Mouse (Mus musculus) forebrain, embryonic 13.5 days (tissue): Measurements from ENCODE around the gene Slc4a4. TPM values are rescaled to one million over a fixed set of nuclear protein-coding genes. Genes with fewer than 3 reads are reported as not detected.

Experiments
- ATAC-seq: fragments of 200-750 bp; cut with Nextera tagmentation; 2 replicates; pipeline ENCODE4 v1.8.0; 2017
- H3K27ac ChIP-seq: fragments of 300-500 bp; sonication (generic); 2 replicates; pipeline ENCODE4 v1.5.1; 2015; ENCODE audit warnings: inconsistent platforms, mild to moderate bottlenecking, moderate library complexity
- H3K27me3 ChIP-seq: fragments of 300-500 bp; sonication (generic); 2 replicates; pipeline ENCODE4 v1.6.1; 2015; ENCODE audit warnings: mild to moderate bottlenecking, inconsistent platforms
- H3K36me3 ChIP-seq: fragments of 300-500 bp; sonication (generic); 2 replicates; pipeline ENCODE4 v1.6.1; 2015; ENCODE audit warnings: mild to moderate bottlenecking, inconsistent platforms; ENCODE audit not compliant: poor library complexity, severe bottlenecking
- H3K4me1 ChIP-seq: fragments of 300-500 bp; sonication (generic); 2 replicates; pipeline ENCODE4 v1.6.1; 2015; ENCODE audit warnings: inconsistent platforms
- H3K4me2 ChIP-seq: fragments of 300-500 bp; sonication (generic); 2 replicates; pipeline ENCODE4 v1.6.1; 2015; ENCODE audit warnings: inconsistent platforms, mild to moderate bottlenecking, moderate library complexity
- H3K4me3 ChIP-seq: fragments of 300-500 bp; sonication (generic); 2 replicates; pipeline ENCODE4 v1.5.1; 2015; ENCODE audit warnings: mild to moderate bottlenecking, inconsistent platforms
- H3K9ac ChIP-seq: fragments of 300-500 bp; sonication (generic); 2 replicates; pipeline ENCODE4 v1.6.1; 2015; ENCODE audit warnings: mild to moderate bottlenecking, inconsistent platforms
- H3K9me3 ChIP-seq: fragments of 300-500 bp; sonication (generic); replicated peaks from 2 replicates; pipeline ENCODE4 v1.6.1; 2016; ENCODE audit warnings: inconsistent platforms
- WGBS: fragments of 180-500 bp; shearing (Covaris S2); methylation state at CpG from one replicate; pipeline ENCODE4 v1.1.7; 2015; 5-methylcytosine and 5-hydroxymethylcytosine counted together
- polyA plus RNA-seq: library from polyadenylated mRNA; unstranded; fragments of >200 nt; fragmentation: Nextera tagmentation; extraction: Ambion mirVana; gene quantifications from 2 replicates; pipeline ENCODE4 v1.2.1, GENCODE M21; 2015

Gene Slc4a4
- polyA plus RNA-seq, 1 experiment from 2014 or later: 1.1 TPM

DNA sequence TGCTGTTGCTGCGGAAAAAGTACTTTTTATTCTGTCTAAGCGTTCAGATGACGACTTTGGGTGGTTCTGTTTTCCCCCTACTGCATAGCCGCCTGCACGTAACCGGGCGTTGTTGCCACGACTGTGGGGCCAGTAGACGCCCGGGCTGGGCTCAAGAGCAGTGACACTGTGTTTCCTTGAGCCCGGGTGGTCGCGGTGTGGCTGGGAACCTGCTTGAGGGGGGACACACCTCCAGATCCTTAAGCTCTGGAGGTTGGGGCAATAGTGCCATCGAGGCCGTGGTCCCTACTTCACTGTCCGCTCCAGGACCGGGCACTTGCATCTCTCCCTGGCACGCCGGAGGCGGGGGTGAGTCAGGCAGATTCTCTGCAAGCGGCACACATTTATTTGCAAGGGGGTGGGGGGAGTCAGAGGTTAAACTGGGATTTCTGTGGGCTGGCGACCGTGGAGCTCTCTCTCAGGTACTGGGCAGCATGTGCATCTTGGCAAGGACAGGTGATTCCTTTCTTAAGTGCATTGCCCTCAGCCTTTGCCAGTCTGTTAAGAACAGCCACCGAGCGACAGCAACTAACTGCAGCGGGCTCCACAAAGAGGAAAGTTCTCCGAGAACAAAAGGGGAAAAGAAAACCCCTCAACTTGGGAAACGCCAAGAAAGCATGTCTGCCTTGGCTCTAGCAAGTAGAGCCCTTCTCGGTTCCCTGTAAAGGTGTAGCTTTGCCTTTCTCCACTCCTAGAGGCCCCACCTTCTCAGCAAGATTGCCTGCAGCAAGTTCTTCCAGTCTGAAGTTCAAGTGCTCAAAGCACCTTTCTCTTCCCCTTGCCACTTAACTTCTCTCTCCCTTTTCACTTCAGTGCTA lies 1.2 kb downstream of the Slc4a4 start:
- Histone ChIP-seq H3K27me3 (peaks cover 18% of the 10 kb centered on the region), H3K4me1 (peaks cover 13% of the 10 kb centered on the region), H3K4me3 (peak overlapping the region; percentile 72), H3K9me3 (no peaks in the 10 kb centered on the region), H3K4me2 (peak overlapping the region; percentile 97), H3K27ac (no peak overlapping the region), H3K9ac (peak overlapping the region; percentile 74), H3K36me3 (no peaks in the 10 kb centered on the region)
- under 1% methylated on average over 29 of the region's 29 CpGs for WGBS
- ATAC-seq: peak; percentile 34

DNA sequence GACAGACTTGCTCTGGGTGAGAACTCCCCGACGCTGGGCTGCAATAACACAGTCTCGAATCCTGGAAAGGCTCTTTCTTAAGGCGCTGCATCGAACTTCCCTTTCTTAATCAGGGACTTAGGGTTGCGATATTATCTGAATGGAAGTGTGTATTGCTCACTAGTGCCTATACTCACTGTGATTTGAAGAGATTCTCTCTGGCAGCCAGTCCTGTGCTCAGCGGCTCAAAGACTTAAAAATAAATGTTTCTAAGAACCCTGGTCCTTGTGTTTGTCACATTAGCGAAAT lies 1.7 kb downstream of the Slc4a4 start:
- Histone ChIP-seq H3K27ac (no peak overlapping the region), H3K9me3 (no peaks in the 10 kb centered on the region), H3K4me3 (peak overlapping the region; percentile 72), H3K4me1 (peaks cover 13% of the 10 kb centered on the region), H3K4me2 (peak overlapping the region; percentile 97), H3K27me3 (peaks cover 18% of the 10 kb centered on the region), H3K9ac (no peak overlapping the region), H3K36me3 (no peaks in the 10 kb centered on the region)
- ATAC-seq: no peak
- 29% methylated on average over 8 of the region's 8 CpGs for WGBS

DNA sequence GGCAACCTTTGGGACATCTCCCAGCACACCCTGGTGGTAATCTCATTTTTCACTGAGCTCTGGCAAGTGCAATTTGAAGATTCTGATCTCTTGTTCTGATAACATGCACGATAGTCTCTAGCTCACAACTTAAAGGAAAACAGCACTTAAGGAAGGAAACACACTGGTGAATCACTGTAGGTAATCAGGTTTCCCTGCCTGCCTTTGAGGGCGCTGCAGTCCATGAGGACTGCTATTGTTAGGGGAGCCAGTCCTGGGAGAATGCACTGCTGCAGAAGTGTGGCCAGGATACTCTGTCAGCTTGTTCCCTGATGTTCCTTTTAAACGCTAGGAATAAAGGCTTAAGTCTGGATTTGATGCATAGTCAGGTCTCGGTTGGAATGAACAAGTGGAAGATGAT lies 2.7 kb downstream of the Slc4a4 start:
- 27% methylated on average over 4 of the region's 4 CpGs for WGBS

DNA sequence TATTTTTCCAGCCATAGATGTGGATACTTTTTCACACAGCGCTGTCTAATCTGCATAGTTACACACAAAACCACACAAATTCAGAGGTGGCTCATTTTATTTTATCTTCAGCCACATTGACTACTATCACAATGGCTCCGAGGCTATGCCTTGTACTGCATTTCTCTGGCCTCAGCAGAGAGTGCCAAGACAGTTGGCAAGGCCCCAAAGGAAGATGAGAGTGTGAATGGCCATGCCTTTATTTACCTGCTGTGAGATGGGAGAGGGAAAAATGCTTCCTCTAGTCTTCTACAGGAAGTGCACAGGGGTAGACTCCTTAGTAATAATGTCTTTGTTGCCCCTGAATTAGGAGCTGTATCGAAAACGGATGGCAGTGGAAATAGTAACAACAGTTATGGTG lies 3.5 kb downstream of the Slc4a4 start:
- no peak for ATAC-seq
- Histone ChIP-seq H3K27me3 (peaks cover 18% of the 10 kb centered on the region), H3K4me3 (no peak overlapping the region), H3K9me3 (no peaks in the 10 kb centered on the region), H3K36me3 (no peaks in the 10 kb centered on the region), H3K4me2 (no peak overlapping the region), H3K27ac (no peak overlapping the region), H3K4me1 (peaks cover 13% of the 10 kb centered on the region), H3K9ac (no peak overlapping the region)
- WGBS: 80% methylated on average over 4 of the region's 4 CpGs

More for the DNA sequence above, 2.7 kb downstream of the Slc4a4 start:
- H3K4me3 ChIP-seq: no peak overlapping the region
- H3K4me1 ChIP-seq: peaks cover 13% of the 10 kb centered on the region
- H3K36me3 ChIP-seq: no peaks in the 10 kb centered on the region
- no peak for ATAC-seq
- H3K4me2 ChIP-seq: no peak overlapping the region
- no peak overlapping the region for H3K27ac ChIP-seq
- H3K27me3 ChIP-seq: peaks cover 18% of the 10 kb centered on the region
- H3K9ac ChIP-seq: no peak overlapping the region
- no peaks in the 10 kb centered on the region for H3K9me3 ChIP-seq

DNA sequence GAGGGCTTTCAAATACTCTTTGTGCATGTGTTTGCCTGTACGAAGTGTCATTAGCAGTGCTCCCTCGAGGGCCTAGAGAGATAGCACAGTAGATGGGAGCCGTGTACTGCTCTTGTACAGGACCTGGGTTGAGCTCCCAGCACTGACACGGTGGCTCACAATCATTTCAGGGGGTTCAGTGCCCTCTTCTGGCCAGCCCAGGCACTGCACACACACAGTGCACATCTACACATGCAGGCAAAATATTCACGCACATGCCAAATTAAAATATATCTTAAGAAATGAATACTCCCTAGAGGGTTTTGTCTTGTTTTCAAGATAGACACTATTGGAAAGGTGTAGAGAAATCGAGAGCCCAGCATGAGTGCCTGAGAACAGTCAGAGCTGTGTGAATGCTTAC lies 10.0 kb downstream of the Slc4a4 start:
- peaks cover 3% of the 10 kb centered on the region; the same call in 1 of the 2 replicates for H3K9me3 ChIP-seq
- no peak overlapping the region for H3K27ac ChIP-seq
- no peaks in the 10 kb centered on the region for H3K4me1 ChIP-seq
- H3K27me3 ChIP-seq: no peaks in the 10 kb centered on the region
- no peak overlapping the region for H3K4me2 ChIP-seq
- WGBS: 90% methylated on average over 6 of the region's 6 CpGs
- no peak overlapping the region for H3K4me3 ChIP-seq
- no peak overlapping the region for H3K9ac ChIP-seq
- no peak for ATAC-seq
- no peaks in the 10 kb centered on the region for H3K36me3 ChIP-seq

DNA sequence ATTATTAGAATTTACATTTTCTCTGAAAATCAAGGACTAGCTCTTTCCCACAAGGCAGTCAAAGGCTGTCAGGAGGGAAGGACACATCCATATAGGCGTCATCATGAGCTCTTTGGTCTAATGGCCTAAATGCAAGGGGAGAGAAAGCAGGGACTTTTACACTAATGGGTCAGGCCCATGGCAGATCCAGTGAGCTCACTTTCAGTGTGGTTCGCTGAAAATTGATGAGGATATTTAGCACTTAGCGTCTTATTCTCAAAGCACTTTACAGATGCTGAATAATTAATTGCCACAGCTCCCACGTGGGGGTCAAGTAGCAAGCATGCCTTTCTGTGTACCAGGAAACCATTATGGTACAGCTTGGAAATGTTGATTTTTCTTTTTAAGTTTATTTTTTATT lies 16.5 kb downstream of the Slc4a4 start:
- ATAC-seq: no peak
- Histone ChIP-seq H3K4me2 (no peak overlapping the region), H3K27ac (no peak overlapping the region), H3K27me3 (no peaks in the 10 kb centered on the region), H3K9ac (no peak overlapping the region), H3K36me3 (no peaks in the 10 kb centered on the region), H3K9me3 (no peaks in the 10 kb centered on the region), H3K4me3 (no peak overlapping the region), H3K4me1 (no peaks in the 10 kb centered on the region)
- 39% methylated on average over 4 of the region's 4 CpGs for WGBS

DNA sequence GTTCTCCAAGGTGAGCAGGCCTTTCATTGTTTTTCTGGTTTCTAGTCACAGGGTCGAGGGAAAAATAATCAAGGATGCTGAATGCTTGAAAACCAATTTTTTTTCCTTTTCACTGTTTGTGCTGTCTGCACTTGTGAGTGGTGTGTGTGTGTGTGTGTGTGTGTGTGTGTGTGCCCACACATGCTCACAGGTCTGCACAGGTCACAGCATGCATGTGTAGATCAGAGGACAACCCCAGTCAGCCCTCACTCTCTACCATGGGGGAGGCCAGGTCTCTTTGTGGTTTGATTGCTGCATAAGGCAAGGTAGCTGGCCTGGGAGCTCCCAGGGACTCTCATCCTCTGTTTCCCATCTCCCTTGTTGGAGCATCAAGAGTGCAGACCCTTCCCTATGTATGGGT lies 16.9 kb downstream of the Slc4a4 start:
- Histone ChIP-seq H3K4me1 (no peaks in the 10 kb centered on the region), H3K27me3 (no peaks in the 10 kb centered on the region), H3K27ac (no peak overlapping the region), H3K4me3 (no peak overlapping the region), H3K9ac (no peak overlapping the region), H3K36me3 (no peaks in the 10 kb centered on the region), H3K4me2 (no peak overlapping the region), H3K9me3 (no peaks in the 10 kb centered on the region)
- ATAC-seq: no peak
- 50% methylated on average over 1 of the region's 1 CpGs for WGBS

DNA sequence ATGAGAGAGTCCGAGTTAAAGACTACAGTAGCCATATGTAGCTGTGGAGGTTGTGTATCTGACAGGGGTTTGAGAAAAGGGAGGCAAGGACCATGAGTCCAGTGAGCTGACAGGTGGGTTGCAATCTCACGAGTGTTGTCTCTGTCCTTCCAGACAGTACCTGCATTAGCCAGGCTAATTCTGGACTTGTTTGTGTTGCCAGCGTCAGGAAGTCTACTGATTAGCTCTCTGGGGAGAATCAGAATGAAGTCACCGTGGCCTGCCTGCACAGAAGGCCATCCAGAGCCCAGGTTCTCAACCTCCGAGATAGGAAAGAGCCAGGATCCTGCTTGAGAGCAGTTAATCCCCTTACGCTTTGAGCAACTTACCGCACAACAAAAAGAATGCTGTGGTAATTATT lies 18.2 kb downstream of the Slc4a4 start:
- H3K4me1 ChIP-seq: no peaks in the 10 kb centered on the region
- no peak overlapping the region for H3K9ac ChIP-seq
- no peaks in the 10 kb centered on the region for H3K36me3 ChIP-seq
- ATAC-seq: no peak
- H3K4me2 ChIP-seq: no peak overlapping the region
- H3K27ac ChIP-seq: no peak overlapping the region
- H3K27me3 ChIP-seq: no peaks in the 10 kb centered on the region
- H3K9me3 ChIP-seq: no peaks in the 10 kb centered on the region
- H3K4me3 ChIP-seq: no peak overlapping the region
- 75% methylated on average over 7 of the region's 7 CpGs for WGBS

DNA sequence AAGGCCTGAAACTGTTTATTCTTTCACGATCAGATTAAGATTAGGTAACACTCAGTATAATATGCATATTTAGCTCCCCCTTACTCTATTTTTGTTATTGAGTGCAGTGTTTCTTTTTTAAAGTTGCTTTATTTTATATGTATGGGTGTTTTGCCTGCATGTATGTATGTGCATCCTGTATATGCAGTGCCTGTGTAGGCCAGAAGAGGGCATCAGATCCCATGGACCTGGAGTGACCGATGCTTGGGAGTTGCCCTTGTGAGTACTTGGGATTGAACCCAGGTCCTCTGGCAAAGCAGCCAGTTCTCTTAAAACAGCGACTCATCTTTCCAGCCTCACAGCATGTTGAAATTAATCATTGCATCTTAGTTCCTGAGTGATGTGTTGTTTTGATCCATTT lies 21.0 kb downstream of the Slc4a4 start:
- no peak for ATAC-seq

DNA sequence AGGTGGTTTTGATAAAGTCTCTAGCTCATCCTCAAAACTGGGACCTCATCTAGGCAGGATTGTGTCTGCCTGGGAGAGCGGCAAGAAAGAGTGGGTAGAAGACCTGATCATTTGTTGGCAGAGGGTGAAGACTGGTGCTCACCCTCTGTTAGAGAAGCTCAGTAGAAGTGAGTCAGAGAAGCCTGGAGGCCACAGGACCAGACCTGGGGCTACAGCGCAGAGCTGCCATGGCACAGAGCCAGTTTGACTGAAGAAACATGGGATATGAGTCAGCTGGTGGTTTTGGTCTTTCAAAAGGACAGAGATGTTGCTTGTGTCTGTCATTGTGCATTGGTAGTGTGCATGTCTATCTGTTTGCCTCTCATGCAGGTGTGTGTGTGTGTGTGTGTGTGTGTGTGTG lies 26.0 kb downstream of the Slc4a4 start:
- ATAC-seq: no peak
- WGBS: 95% methylated on average over 2 of the region's 2 CpGs
- H3K36me3 ChIP-seq: no peaks in the 10 kb centered on the region

More for the DNA sequence above, 21.0 kb downstream of the Slc4a4 start:
- Histone ChIP-seq H3K27me3 (no peaks in the 10 kb centered on the region), H3K36me3 (no peaks in the 10 kb centered on the region), H3K9ac (no peak overlapping the region), H3K4me1 (no peaks in the 10 kb centered on the region), H3K9me3 (no peaks in the 10 kb centered on the region), H3K4me3 (no peak overlapping the region), H3K4me2 (no peak overlapping the region), H3K27ac (no peak overlapping the region)
- WGBS: 94% methylated on average over 3 of the region's 3 CpGs

DNA sequence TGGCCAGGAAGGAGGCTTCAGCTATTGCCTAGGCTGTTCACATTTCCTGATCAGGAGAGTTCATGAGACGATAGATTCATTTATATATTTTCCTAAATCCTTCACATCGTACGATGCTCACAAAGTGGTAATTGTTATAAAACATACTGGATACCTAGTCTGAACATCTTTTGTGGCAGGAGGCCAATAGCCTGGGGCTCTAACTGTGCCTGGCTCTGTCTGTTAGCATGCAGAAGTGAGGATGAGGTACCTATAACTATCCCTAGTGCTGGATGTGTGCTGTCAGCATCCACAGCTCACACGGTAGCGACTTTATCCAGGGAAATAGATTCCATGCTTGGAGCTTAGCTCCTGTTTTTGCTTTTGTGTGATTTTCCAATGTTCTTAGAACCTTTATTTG lies 28.5 kb downstream of the Slc4a4 start:
- Histone ChIP-seq H3K27me3 (no peaks in the 10 kb centered on the region), H3K36me3 (no peaks in the 10 kb centered on the region), H3K4me1 (no peaks in the 10 kb centered on the region), H3K9me3 (no peaks in the 10 kb centered on the region), H3K4me3 (no peak overlapping the region), H3K9ac (no peak overlapping the region), H3K4me2 (no peak overlapping the region), H3K27ac (no peak overlapping the region)
- WGBS: 89% methylated on average over 5 of the region's 5 CpGs
- no peak for ATAC-seq

More for the DNA sequence above, 26.0 kb downstream of the Slc4a4 start:
- Histone ChIP-seq H3K4me1 (no peaks in the 10 kb centered on the region), H3K27ac (no peak overlapping the region), H3K27me3 (no peaks in the 10 kb centered on the region), H3K4me3 (no peak overlapping the region), H3K9ac (no peak overlapping the region), H3K9me3 (no peaks in the 10 kb centered on the region), H3K4me2 (no peak overlapping the region)

DNA sequence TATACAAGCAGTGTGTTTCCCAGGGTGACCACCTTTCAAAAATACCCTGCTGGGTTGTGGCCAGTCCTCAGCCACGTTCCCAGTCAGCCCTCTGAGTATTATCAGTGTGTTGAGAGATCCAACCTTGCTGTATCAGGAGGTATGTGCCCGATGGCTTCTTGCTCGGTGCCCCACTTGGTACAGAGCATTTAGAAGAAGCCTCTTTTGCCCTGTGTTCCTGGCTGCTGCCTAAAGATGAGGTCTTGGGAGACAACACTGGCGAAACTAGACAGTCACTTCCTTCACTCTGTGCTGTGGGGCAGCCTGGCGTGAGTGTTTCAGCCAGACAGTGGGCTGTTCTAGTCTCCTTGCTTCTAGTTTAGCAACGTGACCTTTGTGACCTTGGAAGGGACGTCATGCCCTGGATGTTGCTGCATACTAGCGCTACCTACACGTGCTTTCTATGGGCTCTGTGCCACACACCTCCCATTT lies 29.9 kb downstream of the Slc4a4 start:
- 79% methylated on average over 9 of the region's 9 CpGs for WGBS
- H3K9ac ChIP-seq: no peak overlapping the region
- ATAC-seq: no peak

DNA sequence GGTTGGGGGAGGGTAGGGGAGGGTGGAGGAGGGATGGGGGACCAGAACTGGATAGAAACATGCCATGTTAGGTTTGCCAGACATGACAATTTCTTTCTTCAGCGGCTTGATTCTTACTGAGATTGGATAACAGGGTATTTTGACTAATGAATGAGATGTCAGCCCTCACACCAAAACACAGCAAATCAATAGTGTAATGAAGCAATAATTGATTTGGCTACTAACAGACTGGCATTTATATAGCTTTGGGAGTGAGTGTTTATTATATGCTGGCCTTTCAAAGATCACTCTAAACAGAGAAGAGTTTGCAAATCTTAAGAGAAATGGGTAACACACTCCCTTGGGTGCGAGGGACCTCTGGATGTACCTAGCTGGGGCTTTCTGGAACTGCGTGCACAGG lies 30.6 kb downstream of the Slc4a4 start:
- Histone ChIP-seq H3K9ac (no peak overlapping the region), H3K4me2 (no peak overlapping the region), H3K27ac (no peak overlapping the region), H3K4me3 (no peak overlapping the region), H3K4me1 (no peaks in the 10 kb centered on the region), H3K36me3 (no peaks in the 10 kb centered on the region), H3K27me3 (no peaks in the 10 kb centered on the region), H3K9me3 (no peaks in the 10 kb centered on the region)
- ATAC-seq: no peak
- 90% methylated on average over 3 of the region's 3 CpGs for WGBS

More for the DNA sequence above, 29.9 kb downstream of the Slc4a4 start:
- Histone ChIP-seq H3K27ac (no peak overlapping the region), H3K4me1 (no peaks in the 10 kb centered on the region), H3K27me3 (no peaks in the 10 kb centered on the region), H3K4me2 (no peak overlapping the region), H3K9me3 (no peaks in the 10 kb centered on the region), H3K36me3 (no peaks in the 10 kb centered on the region), H3K4me3 (no peak overlapping the region)
